Mouse (Mus musculus) embryonic facial prominence, embryonic 11.5 days (tissue): Measurements from ENCODE around the gene Gnb3. TPM values are rescaled to one million over a fixed set of nuclear protein-coding genes. Genes with fewer than 3 reads are reported as not detected.
"Not testable (repeated sequence)": the region's sequence is repeated elsewhere in the genome, so short reads cannot be mapped to it uniquely, and the experiment has no call there.

ENCODE experiments used
- ATAC-seq: fragments of 200-750 bp; cut with Nextera tagmentation; replicated peaks from 2 replicates; pipeline ENCODE4 v1.8.0; 2017; ENCODE audit warnings: low read depth; ENCODE audit not compliant: insufficient number of reproducible peaks, low FRiP score, low TSS enrichment
- DNase-seq: peaks from one replicate; pipeline ENCODE4 v3.0.0-alpha.2; 2015; ENCODE audit warnings: low spot score
- H3K27ac ChIP-seq: fragments of 300-500 bp; sonication (generic); replicated peaks from 2 replicates; pipeline ENCODE4 v1.5.1; 2014; ENCODE audit warnings: mild to moderate bottlenecking, low read depth, low read length, control low read depth
- H3K27me3 ChIP-seq: fragments of 300-500 bp; sonication (generic); 2 replicates; pipeline ENCODE4 v1.6.1; 2014; ENCODE audit warnings: mild to moderate bottlenecking, low read length, moderate library complexity, mixed read lengths; ENCODE audit not compliant: control insufficient read depth, insufficient read depth
- H3K36me3 ChIP-seq: fragments of 300-500 bp; sonication (generic); replicated peaks from 2 replicates; pipeline ENCODE4 v1.6.1; 2014; ENCODE audit warnings: low read depth, mild to moderate bottlenecking, low read length, moderate library complexity, mixed read lengths; ENCODE audit not compliant: control insufficient read depth, insufficient read depth
- H3K4me1 ChIP-seq: fragments of 300-500 bp; sonication (generic); 2 replicates; pipeline ENCODE4 v1.6.1; 2014; ENCODE audit warnings: low read length, mixed read lengths; ENCODE audit not compliant: control insufficient read depth, insufficient read depth
- H3K4me2 ChIP-seq: fragments of 300-500 bp; sonication (generic); 2 replicates; pipeline ENCODE4 v1.6.1; 2014; ENCODE audit warnings: low read depth, mild to moderate bottlenecking, control low read depth, low read length, moderate library complexity
- H3K4me3 ChIP-seq: fragments of 300-500 bp; sonication (generic); 2 replicates; pipeline ENCODE4 v1.5.1; 2014; ENCODE audit warnings: low read depth, low read length, control low read depth
- H3K9ac ChIP-seq: fragments of 300-500 bp; sonication (generic); replicated peaks from 2 replicates; pipeline ENCODE4 v1.6.1; 2014; ENCODE audit warnings: mild to moderate bottlenecking, control low read depth, low read length
- H3K9me3 ChIP-seq: fragments of 300-500 bp; sonication (generic); replicated peaks from 2 replicates; pipeline ENCODE4 v1.6.1; 2016; ENCODE audit warnings: mild to moderate bottlenecking, low read length, inconsistent platforms, mixed read lengths; ENCODE audit not compliant: control insufficient read depth
- WGBS: fragments of 180-500 bp; shearing (Covaris S2); extraction: QIAGEN DNeasy Blood & Tissue Kit; methylation state at CpG from one replicate; pipeline ENCODE4 v1.1.7; 2014; 5-methylcytosine and 5-hydroxymethylcytosine counted together
- polyA plus RNA-seq: library from polyadenylated mRNA; unstranded; fragments of >200 nt; fragmentation: Nextera tagmentation; extraction: Ambion mirVana; gene quantifications from 2 replicates; pipeline ENCODE4 v1.2.1, GENCODE M21; 2014

Gnb3 gene
- polyA plus RNA-seq, 1 experiment from 2014 or later, result 0.27 TPM

DNA sequence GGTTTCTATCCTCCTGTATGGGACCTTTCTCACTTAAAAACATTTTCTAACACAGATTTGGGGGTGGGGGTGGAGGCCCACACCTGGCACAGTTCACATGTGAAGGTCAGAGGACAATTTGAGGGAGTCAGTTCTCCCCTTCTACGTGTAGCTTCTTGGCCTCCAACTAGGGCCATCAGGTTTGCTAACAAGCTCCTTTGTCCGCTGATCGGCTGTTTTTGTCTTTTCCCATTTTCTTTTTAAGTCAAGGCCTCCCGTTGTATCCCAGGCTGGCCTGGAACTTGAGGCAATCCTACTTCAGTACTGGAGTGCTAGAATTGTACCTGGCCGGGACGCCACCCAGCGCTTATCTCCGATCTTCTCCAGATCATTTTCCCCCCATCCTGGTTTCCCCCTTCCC is 8.4 kb downstream of the Gnb3 start:
- Histone ChIP-seq H3K9me3 (no peaks in the 10 kb centered on the region), H3K4me3 (no peak overlapping the region; the same call in 1 of the 2 replicates), H3K4me1 (no peaks in the 10 kb centered on the region), H3K36me3 (no peaks in the 10 kb centered on the region; the same call in 1 of the 2 replicates), H3K27ac (no peak overlapping the region), H3K9ac (no peak overlapping the region), H3K4me2 (no peak overlapping the region), H3K27me3 (no peaks in the 10 kb centered on the region)
- ATAC-seq (no peak), DNase-seq (no peak)
- WGBS, result 89% methylated on average over 8 of the region's 8 CpGs

DNA sequence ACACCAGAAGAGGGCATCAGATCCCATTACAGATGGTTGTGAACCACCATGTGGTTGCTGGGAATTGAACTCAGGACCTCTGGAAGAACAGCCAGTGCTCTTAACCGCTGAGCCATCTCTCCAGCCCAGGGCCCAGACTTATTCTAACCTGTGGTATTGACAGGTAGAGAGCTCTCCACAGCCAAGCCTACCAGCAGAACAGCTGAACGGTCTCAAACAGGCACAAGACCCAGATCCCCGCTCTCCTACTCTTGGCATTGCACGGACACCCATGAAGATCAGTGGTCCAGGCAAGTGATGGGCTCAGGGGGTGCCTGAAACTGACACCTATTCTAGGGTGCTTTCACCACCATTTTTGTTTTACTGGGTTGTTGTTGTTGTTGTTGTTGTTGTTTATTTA is 8.9 kb downstream of the Gnb3 start:
- peak overlapping the region; percentile 65; the same call in 1 of the 2 replicates for H3K4me3 ChIP-seq
- H3K9me3 ChIP-seq, H3K27ac ChIP-seq, H3K4me1 ChIP-seq, H3K9ac ChIP-seq, ATAC-seq, H3K27me3 ChIP-seq, H3K36me3 ChIP-seq, DNase-seq: not testable (repeated sequence)
- peak overlapping the region; percentile 16 for H3K4me2 ChIP-seq
- WGBS, result 90% methylated on average over 4 of the region's 4 CpGs

DNA sequence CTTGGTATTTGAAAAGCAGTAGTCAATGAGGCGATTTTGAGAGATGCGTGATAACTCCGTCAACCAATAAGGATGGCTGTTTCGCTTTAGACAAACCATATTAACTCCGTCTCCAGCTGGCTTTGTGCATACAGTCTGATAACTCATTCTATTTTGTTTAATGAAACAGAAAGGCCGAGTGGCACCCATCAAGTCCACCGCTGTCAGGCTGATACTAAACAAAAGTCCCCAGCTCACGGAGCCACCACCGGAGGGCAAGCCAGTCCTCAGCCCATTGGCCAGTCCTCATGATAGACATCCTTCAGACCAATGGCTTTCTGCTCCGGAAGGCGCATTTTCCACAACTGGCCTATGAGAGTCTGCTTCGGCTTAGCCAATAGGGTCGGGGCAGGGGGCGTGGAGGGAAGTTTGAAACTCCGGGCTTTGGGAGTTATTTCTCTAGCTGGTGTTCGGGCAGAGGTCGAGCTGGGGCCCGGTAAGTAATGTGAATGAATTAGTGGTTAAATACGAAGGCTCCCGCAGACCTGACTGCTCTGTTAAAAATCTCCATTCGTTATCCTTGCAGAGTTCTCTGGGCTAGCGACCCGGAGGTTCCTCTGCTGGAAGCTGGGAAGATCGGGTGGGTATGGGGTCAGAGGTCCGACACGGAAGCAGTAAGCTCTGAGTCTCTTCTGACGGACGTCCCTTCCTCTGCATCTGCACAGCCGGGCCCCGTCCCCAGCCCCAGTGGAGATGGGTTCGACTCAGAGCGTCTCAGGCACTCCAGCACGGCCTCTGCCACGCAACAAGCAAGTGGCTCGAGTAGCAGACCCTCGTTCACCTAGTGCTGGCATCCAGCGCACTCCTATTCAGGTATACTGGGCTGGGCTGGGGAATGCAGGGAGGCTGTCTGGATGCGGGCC is 10.0 kb downstream of the Gnb3 start:
- Histone ChIP-seq H3K27me3 (no peaks in the 10 kb centered on the region), H3K9ac (peak overlapping the region; percentile 64), H3K27ac (peak overlapping the region; percentile 72), H3K4me1 (no peaks in the 10 kb centered on the region), H3K9me3 (no peaks in the 10 kb centered on the region), H3K4me2 (peak overlapping the region; percentile 64), H3K36me3 (peaks cover 3% of the 10 kb centered on the region; the same call in 1 of the 2 replicates), H3K4me3 (peak overlapping the region; percentile 65)
- peak; percentile 98 for DNase-seq
- peak; percentile 87 for ATAC-seq
- WGBS, result under 1% methylated on average over 38 of the region's 38 CpGs

DNA sequence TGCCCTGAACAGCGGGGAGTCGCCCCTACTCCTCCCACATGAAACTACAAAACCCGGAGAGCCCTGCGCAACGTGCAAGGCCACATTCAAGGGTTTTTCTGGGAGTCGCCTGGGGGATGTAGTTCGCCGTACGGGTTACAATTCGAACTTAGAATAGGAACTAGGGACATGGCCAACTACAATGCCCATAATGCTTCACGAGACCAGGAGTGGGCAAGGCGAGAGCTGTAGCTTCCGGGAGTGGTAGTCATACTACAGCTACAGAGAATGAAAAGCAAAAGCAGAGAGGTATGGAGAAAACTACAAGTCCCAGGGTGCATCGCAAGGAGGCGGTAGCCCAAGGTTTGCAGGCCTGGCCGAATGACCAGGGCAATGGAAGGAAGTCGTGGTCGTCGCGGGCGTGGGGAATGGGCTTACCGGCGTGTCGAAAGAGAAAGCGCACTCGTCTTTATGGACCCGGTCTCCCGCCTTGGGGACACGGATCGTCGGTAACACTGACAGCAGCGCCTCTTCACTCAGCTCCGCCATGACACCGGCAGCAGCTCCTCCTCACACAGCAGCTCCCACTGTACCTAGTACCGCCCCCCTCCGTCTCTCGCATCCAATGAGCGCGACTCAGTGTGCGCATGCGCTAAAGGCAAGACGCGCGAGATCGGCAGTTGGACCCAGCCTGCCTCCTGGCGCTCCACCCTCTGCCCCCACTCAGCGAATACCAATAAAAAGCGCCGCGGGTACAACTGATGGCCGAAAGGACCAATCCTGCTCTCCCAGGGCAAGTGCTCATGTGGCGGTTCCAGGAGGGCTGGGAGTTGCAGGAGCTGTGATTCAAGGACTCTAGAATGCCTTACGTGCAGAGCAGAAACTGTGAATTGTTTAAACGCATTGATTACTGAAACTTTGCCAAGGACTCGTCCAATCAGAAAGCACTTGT is 10.9 kb downstream of the Gnb3 start, which contains the start of the genes Usp5 and Cdca3:
Usp5 (minus strand) TSS at position 617 of the 931 bp plus-strand sequence.
Cdca3 (plus strand) TSS at position 680 of the 931 bp plus-strand sequence.
- H3K27me3 ChIP-seq, result no peaks in the 10 kb centered on the region
- peak within 1 kb of the TSS; percentile 87 for H3K4me2 ChIP-seq
- peak within 1 kb of the TSS; percentile 72 for H3K27ac ChIP-seq
- H3K9me3 ChIP-seq, result no peaks in the 10 kb centered on the region
- WGBS, result under 1% methylated on average over 55 of the region's 55 CpGs
- no peaks in the 10 kb centered on the region for H3K4me1 ChIP-seq
- peak within 1 kb of the TSS; percentile 73 for H3K9ac ChIP-seq
- peak; percentile 100 for DNase-seq
- ATAC-seq, result peak; percentile 95
- H3K4me3 ChIP-seq, result peak within 1 kb of the TSS; percentile 65
- H3K36me3 ChIP-seq, result peaks cover 5% of the 10 kb centered on the region

DNA sequence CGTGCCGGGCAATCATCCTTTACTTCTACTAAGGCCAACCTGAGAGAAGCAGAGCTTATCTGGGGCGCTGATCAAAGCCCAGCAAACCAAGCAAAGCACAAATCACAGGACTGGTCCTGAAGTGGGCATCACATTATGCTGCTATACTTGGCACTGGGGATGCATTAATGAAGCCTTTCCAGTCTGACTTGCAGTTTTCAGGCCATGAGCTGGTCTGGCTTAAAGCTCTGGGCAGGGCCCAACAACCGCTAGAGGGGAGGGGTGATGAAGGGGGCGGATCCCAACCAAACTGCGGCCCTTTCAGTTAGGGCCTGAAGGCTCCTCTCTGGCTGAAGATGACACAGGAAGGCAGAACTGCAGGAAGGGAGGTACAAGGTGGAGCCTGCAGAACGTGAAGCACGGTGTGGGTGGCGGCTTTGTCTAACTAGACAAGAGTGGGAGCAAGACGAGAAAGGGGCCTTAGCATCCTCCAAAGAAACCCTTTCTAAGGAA is 11.9 kb downstream of the Gnb3 start:
- peaks cover 9% of the 10 kb centered on the region for H3K36me3 ChIP-seq
- peak overlapping the region; percentile 87 for H3K4me2 ChIP-seq
- H3K4me1 ChIP-seq, result no peaks in the 10 kb centered on the region
- H3K27me3 ChIP-seq, result no peaks in the 10 kb centered on the region
- WGBS, result 26% methylated on average over 10 of the region's 10 CpGs
- ATAC-seq, result no peak
- no peak overlapping the region for H3K27ac ChIP-seq
- peak overlapping the region; percentile 73 for H3K9ac ChIP-seq
- peak; percentile 44 for DNase-seq
- peak overlapping the region; percentile 65 for H3K4me3 ChIP-seq
- H3K9me3 ChIP-seq, result no peaks in the 10 kb centered on the region

DNA sequence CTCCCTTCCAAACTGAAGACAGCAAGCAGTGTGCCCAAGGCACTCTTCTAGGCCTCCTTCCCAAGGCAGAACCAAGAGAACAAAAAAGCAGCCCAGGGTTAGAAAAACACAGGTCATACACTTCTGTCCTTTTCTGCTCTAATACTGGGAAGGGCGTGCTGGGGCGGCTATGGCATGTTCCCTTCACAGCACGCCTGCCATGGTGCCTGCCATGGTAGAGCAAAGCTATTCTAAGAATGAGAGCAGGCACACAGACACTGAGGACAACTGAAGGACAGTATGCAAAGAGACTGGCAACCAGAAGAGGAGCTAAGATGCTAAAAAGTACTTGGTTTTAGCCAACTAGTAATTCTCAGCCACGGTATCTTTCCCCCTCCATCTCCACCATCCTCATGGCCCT is 18.0 kb downstream of the Gnb3 start:
- WGBS, result 98% methylated on average over 4 of the region's 4 CpGs

DNA sequence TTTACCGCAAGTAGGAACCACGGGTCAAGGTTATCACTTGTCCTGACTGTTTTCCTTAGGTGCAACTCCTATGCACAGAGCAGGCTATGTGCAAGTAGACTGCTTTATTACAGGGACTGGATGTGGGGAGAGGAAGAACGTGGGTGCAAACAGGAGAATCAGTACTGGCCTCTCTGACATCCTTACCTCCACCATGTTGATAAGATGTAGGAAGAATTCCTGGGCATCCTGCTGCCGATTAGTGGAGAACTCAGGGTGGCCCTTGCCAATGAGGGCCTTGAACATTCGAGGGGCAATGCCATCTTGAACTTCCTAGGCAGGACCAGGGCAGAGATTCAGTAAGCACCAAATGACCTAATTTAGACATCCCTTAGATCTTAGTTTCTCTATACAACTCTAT is 19.2 kb downstream of the Gnb3 start:
- H3K27ac ChIP-seq, result no peak overlapping the region
- no peak overlapping the region for H3K4me2 ChIP-seq
- H3K9ac ChIP-seq, result no peak overlapping the region
- WGBS, result 93% methylated on average over 5 of the region's 5 CpGs
- no peaks in the 10 kb centered on the region for H3K4me1 ChIP-seq
- H3K36me3 ChIP-seq, result peaks cover 22% of the 10 kb centered on the region
- ATAC-seq (no peak), DNase-seq (no peak)
- H3K4me3 ChIP-seq, result no peak overlapping the region
- no peaks in the 10 kb centered on the region for H3K9me3 ChIP-seq
- no peaks in the 10 kb centered on the region for H3K27me3 ChIP-seq

More for the DNA sequence above, 18.0 kb downstream of the Gnb3 start:
- H3K27ac ChIP-seq, result no peak overlapping the region
- peaks cover 24% of the 10 kb centered on the region for H3K36me3 ChIP-seq
- no peak overlapping the region for H3K4me2 ChIP-seq
- H3K9me3 ChIP-seq, result no peaks in the 10 kb centered on the region
- DNase-seq (no peak), ATAC-seq (no peak)
- H3K9ac ChIP-seq, result no peak overlapping the region
- H3K4me3 ChIP-seq, result no peak overlapping the region
- H3K4me1 ChIP-seq, result no peaks in the 10 kb centered on the region
- H3K27me3 ChIP-seq, result no peaks in the 10 kb centered on the region
